Mouse (Mus musculus) hindbrain, embryonic 14.5 days (tissue): ENCODE data around the gene Rassf10. TPM values are rescaled to one million over a fixed set of nuclear protein-coding genes. Genes with fewer than 3 reads are reported as not detected.

Source experiments
- ATAC-seq: fragments of 200-750 bp; cut with Nextera tagmentation; 2 replicates; pipeline ENCODE4 v1.8.0; 2017; ENCODE audit warnings: moderate number of reproducible peaks, mild to moderate bottlenecking, moderate TSS enrichment, moderate library complexity; ENCODE audit not compliant: low FRiP score
- DNase-seq: peaks from one replicate; pipeline ENCODE4 v3.0.0-alpha.2; 2015; ENCODE audit warnings: low spot score
- H3K27ac ChIP-seq: fragments of 300-500 bp; sonication (generic); 2 replicates; pipeline ENCODE4 v1.5.1; 2014; ENCODE audit warnings: mild to moderate bottlenecking, moderate library complexity
- H3K27me3 ChIP-seq: fragments of 300-500 bp; sonication (generic); 2 replicates; pipeline ENCODE4 v1.6.1; 2014; ENCODE audit warnings: mild to moderate bottlenecking, low read length, mixed read lengths; ENCODE audit not compliant: control insufficient read depth, insufficient read depth
- H3K36me3 ChIP-seq: fragments of 300-500 bp; sonication (generic); replicated peaks from 2 replicates; pipeline ENCODE4 v1.6.1; 2014; ENCODE audit not compliant: control insufficient read depth, insufficient read depth
- H3K4me1 ChIP-seq: fragments of 300-500 bp; sonication (generic); replicated peaks from 2 replicates; pipeline ENCODE4 v1.6.1; 2014; ENCODE audit warnings: antibody characterized with exemption, low read length, mixed read lengths; ENCODE audit not compliant: control insufficient read depth, insufficient read depth
- H3K4me2 ChIP-seq: fragments of 300-500 bp; sonication (generic); replicated peaks from 2 replicates; pipeline ENCODE4 v1.6.1; 2014; ENCODE audit warnings: mild to moderate bottlenecking, moderate library complexity
- H3K4me3 ChIP-seq: fragments of 300-500 bp; sonication (generic); replicated peaks from 2 replicates; pipeline ENCODE4 v1.5.1; 2014; ENCODE audit warnings: mild to moderate bottlenecking, low read length
- H3K9ac ChIP-seq: fragments of 300-500 bp; sonication (generic); 2 replicates; pipeline ENCODE4 v1.6.1; 2014
- H3K9me3 ChIP-seq: fragments of 300-500 bp; sonication (generic); 2 replicates; pipeline ENCODE4 v1.6.1; 2016; ENCODE audit warnings: low read length; ENCODE audit not compliant: control insufficient read depth
- WGBS: fragments of 180-500 bp; shearing (Covaris S2); extraction: QIAGEN DNeasy Blood & Tissue Kit; methylation state at CpG from one replicate; pipeline ENCODE4 v1.1.7; 2014; 5-methylcytosine and 5-hydroxymethylcytosine counted together
- polyA plus RNA-seq: library from polyadenylated mRNA; unstranded; fragments of >200 nt; fragmentation: Nextera tagmentation; extraction: Ambion mirVana; gene quantifications from 2 replicates; pipeline ENCODE4 v1.2.1, GENCODE M21; 2014

The Rassf10 gene
- polyA plus RNA-seq, 1 experiment from 2014 or later: 3.1 TPM

DNA sequence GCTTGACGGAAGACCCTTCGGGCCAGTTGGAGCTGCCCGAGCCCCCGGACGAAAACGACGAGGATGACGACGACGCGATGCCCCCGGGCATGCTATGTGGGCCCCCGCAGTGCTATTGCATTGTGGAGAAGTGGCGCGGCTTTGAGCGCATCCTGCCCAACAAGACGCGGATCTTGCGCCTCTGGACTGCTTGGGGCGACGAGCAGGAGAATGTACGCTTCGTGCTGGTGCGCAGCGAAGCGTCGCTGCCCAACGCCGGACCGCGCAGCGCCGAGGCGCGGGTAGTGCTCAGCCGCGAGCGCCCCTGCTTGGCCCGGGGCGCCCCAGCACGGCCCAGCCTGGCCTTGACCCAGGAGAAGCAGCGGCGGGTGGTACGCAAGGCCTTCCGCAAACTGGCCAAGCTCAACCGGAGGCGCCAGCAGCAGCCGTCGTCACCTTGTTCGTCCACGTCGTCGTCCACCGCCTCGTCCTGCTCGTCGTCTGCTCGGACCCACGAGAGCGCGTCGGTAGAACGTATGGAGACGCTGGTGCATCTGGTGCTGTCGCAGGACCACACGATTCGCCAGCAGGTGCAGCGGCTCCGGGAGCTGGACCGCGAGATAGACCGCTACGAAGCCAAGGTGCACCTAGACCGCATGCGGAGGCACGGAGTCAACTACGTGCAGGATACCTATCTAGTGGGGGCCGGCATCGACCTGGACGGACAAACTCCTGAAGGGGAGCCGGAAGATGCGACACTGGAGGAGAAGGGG lies 765 bp downstream of the Rassf10 start:
- DNase-seq (peak; percentile 36), ATAC-seq (0 out of 2 replicates have a peak, but pooled peaks have one; percentile 19)
- peaks cover 13% of the 10 kb centered on the region for H3K4me1 ChIP-seq
- H3K4me2 ChIP-seq: peak overlapping the region; percentile 84
- H3K36me3 ChIP-seq: no peaks in the 10 kb centered on the region
- H3K4me3 ChIP-seq: peak overlapping the region; percentile 42
- no peak overlapping the region for H3K27ac ChIP-seq
- peak overlapping the region; percentile 59 for H3K9ac ChIP-seq
- H3K9me3 ChIP-seq: no peaks in the 10 kb centered on the region
- WGBS: under 1% methylated on average over 81 of the region's 82 CpGs
- peaks cover 49% of the 10 kb centered on the region for H3K27me3 ChIP-seq

DNA sequence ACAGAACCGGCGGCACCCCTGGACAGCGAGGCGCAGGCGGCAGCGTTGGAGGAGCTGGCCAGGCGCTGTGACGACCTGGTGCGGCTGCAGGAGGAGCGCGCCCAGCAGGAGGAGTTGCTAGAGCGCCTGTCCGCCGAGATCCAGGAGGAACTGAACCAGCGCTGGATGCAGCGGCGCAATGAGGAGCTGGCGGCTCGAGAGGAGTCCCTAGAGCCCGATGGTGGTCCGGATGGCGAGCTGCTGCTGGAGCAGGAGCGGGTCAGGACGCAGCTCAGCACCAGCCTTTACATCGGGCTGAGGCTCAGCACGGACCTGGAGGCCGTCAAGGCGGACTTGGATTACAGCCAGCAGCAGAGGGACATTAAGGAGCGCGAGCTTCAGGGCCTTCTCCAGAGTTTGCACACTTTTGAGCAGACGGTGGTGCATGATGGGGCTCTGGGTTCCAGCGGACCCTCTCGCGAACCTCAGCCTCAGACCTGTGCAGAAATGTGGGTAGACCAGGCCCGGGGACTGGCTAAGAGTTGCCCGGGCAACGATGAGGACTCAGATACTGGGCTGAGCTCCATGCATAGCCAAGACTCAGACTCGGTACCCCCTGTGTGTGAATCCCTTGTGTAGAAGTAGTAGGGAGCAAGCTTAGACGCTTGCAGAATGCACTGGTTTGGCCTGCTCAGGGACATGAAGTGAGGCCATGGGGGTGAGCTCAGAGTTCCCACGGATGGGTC lies 1.5 kb downstream of the Rassf10 start:
- Histone ChIP-seq H3K4me3 (peak overlapping the region; percentile 42), H3K9ac (peak overlapping the region; percentile 59), H3K9me3 (no peaks in the 10 kb centered on the region), H3K4me2 (peak overlapping the region; percentile 84), H3K36me3 (no peaks in the 10 kb centered on the region), H3K4me1 (peaks cover 13% of the 10 kb centered on the region), H3K27ac (no peak overlapping the region), H3K27me3 (peaks cover 49% of the 10 kb centered on the region)
- ATAC-seq: 0 out of 2 replicates have a peak, but pooled peaks have one; percentile 55
- WGBS: 1% methylated on average over 40 of the region's 40 CpGs
- DNase-seq: no peak

GRCm38 (mm10) chr7:112955955-112956354 lies 2.2 kb downstream of the Rassf10 start:
- peak overlapping the region; percentile 84 for H3K4me2 ChIP-seq
- ATAC-seq: no peak
- peaks cover 13% of the 10 kb centered on the region for H3K4me1 ChIP-seq
- no peak for DNase-seq
- H3K27ac ChIP-seq: no peak overlapping the region
- no peaks in the 10 kb centered on the region for H3K36me3 ChIP-seq
- H3K27me3 ChIP-seq: peaks cover 49% of the 10 kb centered on the region
- 31% methylated on average over 3 of the region's 3 CpGs for WGBS
- H3K9ac ChIP-seq: no peak overlapping the region
- H3K4me3 ChIP-seq: peak overlapping the region; percentile 42
- no peaks in the 10 kb centered on the region for H3K9me3 ChIP-seq

GRCm38 (mm10) chr7:112956961-112957360 lies 3.2 kb downstream of the Rassf10 start:
- Histone ChIP-seq H3K27ac (no peak overlapping the region), H3K4me3 (0 out of 2 replicates have a peak overlapping the region, but pooled peaks have one; percentile 1), H3K4me1 (peaks cover 13% of the 10 kb centered on the region), H3K27me3 (peaks cover 49% of the 10 kb centered on the region), H3K36me3 (no peaks in the 10 kb centered on the region), H3K9me3 (no peaks in the 10 kb centered on the region), H3K9ac (no peak overlapping the region), H3K4me2 (peak overlapping the region; percentile 84)
- DNase-seq: no peak
- 73% methylated on average over 7 of the region's 7 CpGs for WGBS
- no peak for ATAC-seq

- 40% methylated on average over 6 of the region's 6 CpGs for WGBS
- Histone ChIP-seq H3K9me3 (no peaks in the 10 kb centered on the region), H3K27ac (no peak overlapping the region), H3K9ac (no peak overlapping the region), H3K4me1 (peaks cover 13% of the 10 kb centered on the region), H3K4me2 (peak overlapping the region; percentile 84), H3K4me3 (no peak overlapping the region), H3K27me3 (peaks cover 49% of the 10 kb centered on the region), H3K36me3 (no peaks in the 10 kb centered on the region)
- ATAC-seq: no peak
- DNase-seq: no peak
Measured at GRCm38 (mm10) chr7:112957630-112958029, 3.9 kb downstream of the Rassf10 start.

GRCm38 (mm10) chr7:112966382-112966781 lies 12.6 kb downstream of the Rassf10 start:
- H3K9me3 ChIP-seq: peaks cover 18% of the 10 kb centered on the region
- H3K4me2 ChIP-seq: no peak overlapping the region
- H3K9ac ChIP-seq: no peak overlapping the region
- 67% methylated on average over 6 of the region's 6 CpGs for WGBS
- DNase-seq (no peak), ATAC-seq (no peak)
- H3K4me1 ChIP-seq: no peaks in the 10 kb centered on the region
- H3K27me3 ChIP-seq: no peaks in the 10 kb centered on the region
- H3K27ac ChIP-seq: no peak overlapping the region
- no peaks in the 10 kb centered on the region for H3K36me3 ChIP-seq
- no peak overlapping the region for H3K4me3 ChIP-seq

DNA sequence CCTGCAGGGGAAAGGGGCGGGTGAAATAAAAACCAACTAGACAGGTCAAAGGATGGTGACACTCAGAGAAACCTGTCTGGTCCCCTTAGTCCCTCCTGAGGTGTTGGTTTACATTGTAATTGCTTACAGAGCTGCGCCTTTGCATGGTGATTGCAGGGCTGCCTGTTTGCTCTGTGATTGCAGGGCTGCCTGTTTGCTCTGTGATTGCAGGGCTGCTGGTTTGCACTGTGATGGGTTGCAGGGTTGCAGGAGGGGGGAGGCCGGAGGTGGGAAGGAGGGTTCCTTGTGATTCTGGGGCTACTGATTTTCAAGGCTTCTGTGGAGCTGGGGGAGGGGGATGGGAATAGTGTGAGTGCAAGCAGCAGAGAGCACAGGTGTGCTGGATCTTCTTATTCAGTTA lies 13.0 kb downstream of the Rassf10 start:
- Histone ChIP-seq H3K4me2 (no peak overlapping the region), H3K27ac (no peak overlapping the region), H3K27me3 (no peaks in the 10 kb centered on the region), H3K36me3 (no peaks in the 10 kb centered on the region), H3K4me1 (no peaks in the 10 kb centered on the region), H3K9ac (no peak overlapping the region), H3K9me3 (peaks cover 18% of the 10 kb centered on the region), H3K4me3 (no peak overlapping the region)
- ATAC-seq (no peak), DNase-seq (no peak)
- WGBS: 52% methylated on average over 3 of the region's 3 CpGs

DNA sequence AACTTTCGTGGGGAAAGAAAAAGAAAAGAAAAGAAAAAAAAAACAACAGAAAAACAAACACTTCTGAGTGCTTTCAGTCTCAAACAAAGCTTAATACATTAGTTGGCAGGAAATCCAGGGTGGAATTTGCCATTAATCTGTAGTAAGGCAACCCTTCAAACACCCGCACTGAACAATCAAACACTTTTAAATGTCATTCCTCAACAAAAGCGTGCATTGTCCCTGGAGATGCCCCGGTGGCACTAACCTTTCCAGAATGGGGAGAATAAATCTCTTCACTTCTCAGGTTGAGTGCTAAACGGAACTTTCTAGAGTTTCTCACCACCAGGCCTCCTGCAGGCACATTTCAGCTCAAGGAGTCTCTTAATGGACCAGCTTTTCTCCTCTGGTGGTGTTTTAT lies 29.6 kb downstream of the Rassf10 start:
- no peak overlapping the region for H3K4me3 ChIP-seq
- no peaks in the 10 kb centered on the region for H3K36me3 ChIP-seq
- H3K9me3 ChIP-seq: no peaks in the 10 kb centered on the region
- WGBS: 24% methylated on average over 5 of the region's 5 CpGs
- H3K4me2 ChIP-seq: no peak overlapping the region
- DNase-seq (no peak), ATAC-seq (no peak)
- H3K9ac ChIP-seq: no peak overlapping the region
- no peaks in the 10 kb centered on the region for H3K4me1 ChIP-seq
- H3K27ac ChIP-seq: no peak overlapping the region
- no peaks in the 10 kb centered on the region for H3K27me3 ChIP-seq

DNA sequence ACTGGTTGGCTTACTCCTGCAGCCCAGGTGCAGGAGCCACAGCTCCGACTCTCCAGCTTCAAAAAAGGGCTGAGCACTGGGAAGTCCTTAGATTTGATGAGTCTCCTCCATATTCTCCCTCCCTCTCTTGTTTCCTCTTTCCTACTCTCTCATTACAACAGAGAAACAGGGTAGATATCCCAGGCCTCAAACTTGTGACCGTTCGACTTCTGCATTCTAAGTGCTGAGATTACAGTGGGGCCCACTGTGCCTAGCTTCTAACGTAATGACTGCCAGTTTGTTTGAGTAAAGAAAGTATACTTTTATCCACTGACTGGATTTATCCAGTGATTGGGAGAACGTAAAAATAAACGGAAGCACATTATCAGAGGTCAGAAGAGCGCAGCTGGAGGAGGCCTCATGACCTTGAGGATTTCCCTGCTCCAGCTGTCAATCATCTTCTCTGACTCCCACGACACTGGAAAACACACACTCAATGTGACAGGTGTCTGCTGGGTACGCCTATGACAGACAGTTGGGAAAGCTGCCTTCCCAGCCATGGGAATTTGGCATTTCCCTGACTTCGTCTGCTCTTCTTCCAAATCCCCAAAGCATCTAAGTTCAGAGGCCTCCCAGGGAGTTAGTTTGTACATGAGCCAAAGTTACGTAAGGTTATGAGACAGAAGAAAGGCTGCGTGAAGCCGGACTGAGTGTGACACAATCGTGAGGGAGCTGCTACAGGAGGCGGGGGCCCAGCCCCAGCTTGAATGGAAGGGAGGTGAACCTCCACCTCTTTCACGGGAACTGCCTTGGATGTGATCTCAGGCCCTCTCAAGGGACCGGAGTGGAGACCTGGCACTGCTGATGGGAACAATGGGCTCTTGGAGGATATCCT lies 31.2 kb downstream of the Rassf10 start:
- Histone ChIP-seq H3K4me1 (no peaks in the 10 kb centered on the region), H3K36me3 (no peaks in the 10 kb centered on the region), H3K27ac (no peak overlapping the region), H3K9ac (no peak overlapping the region), H3K4me2 (no peak overlapping the region), H3K4me3 (no peak overlapping the region), H3K27me3 (no peaks in the 10 kb centered on the region), H3K9me3 (no peaks in the 10 kb centered on the region)
- ATAC-seq (no peak), DNase-seq (no peak)
- 60% methylated on average over 17 of the region's 17 CpGs for WGBS
